Mouse (Mus musculus): ENCODE results near the gene Sult1c1. TPM values are rescaled to one million over a fixed set of nuclear protein-coding genes. Genes with fewer than 3 reads are reported as not detected.
A peak's percentile ranks its signal among the peaks of the same experiment; 100 is the strongest.
"Not testable (repeated sequence)": the region's sequence is repeated elsewhere in the genome, so short reads cannot be mapped to it uniquely, and the experiment has no call there.

Gene Sult1c1
- not detected for polyA plus RNA-seq (2012; fragmentation: generic; extraction: Trizol)

DNA sequence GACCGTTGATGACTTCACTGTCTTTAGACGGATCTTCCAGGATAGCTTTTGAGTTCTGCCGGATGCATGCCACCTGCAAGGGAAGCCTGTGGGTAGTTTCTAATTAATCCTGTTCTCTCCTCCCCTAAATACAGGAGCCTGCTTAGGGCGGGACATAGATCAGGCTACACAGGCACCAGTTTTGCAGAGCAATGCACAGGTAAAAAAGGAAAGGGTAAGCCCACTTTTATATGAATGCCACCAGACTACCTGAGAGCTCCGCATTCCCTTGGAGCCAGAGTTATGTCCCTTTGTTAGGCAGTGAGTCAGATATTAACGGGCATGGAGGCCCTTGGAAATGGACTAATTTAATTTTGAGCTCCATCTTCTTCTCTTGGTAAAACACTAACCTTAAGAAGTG lies at the start of gene Sult1c1:
Gene Sult1c1 (minus strand): TSS at position 101 of the 400 bp plus-strand sequence.
- no peak within 1 kb of the TSS for H3ac ChIP-seq (ENCODE audit: control insufficient read depth, insufficient read length)
- TF ChIP-seq REST (IDR thresholded peaks at IDR 0.05; ENCODE audit: insufficient read depth, insufficient read length), result no peak
- no peak for TF ChIP-seq CEBPB (IDR thresholded peaks at IDR 0.05; ENCODE audit: insufficient read depth, poor library complexity, severe bottlenecking)
- no peak for TF ChIP-seq MYOD1 (IDR thresholded peaks at IDR 0.05; ENCODE audit: control insufficient read depth in 1 of 3, insufficient read length in 2 of 3, low read depth in 2 of 3)
- no peak within 1 kb of the TSS for H3K4me3 ChIP-seq
- no peaks in the 10 kb centered on the region for H3K36me3 ChIP-seq (ENCODE audit: control insufficient read depth, insufficient read depth)
- H3K4me2 ChIP-seq (ENCODE audit: low read depth), result no peak within 1 kb of the TSS
- H3K79me2 ChIP-seq (ENCODE audit: control insufficient read depth, insufficient read depth), result no peaks in the 10 kb centered on the region
- H3K27me3 ChIP-seq (ENCODE audit: control insufficient read depth, insufficient read depth, insufficient read length), result no peaks in the 10 kb centered on the region

DNA sequence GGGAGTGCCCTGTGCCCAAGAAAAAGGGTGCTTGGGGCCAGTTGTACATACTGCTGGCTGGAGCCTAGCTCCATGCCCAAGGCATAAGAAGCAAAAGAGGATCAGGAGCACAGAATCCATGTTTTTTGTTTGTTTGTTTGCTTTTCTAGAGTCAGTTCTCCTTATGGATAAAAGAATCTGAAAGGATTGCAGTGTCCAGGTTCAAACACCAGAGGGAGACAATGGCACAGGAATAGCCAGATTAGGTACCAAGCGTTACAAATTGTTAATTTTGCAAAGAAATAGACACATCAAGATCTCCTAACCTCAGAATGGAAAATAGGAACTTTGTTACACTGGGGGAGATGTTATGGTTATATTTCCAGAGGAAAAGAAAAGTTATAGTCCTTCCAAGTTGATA lies 23.7 kb upstream of the Sult1c1 start:
- Histone ChIP-seq H3K4me3 (no peak overlapping the region), H3K36me3 (ENCODE audit: control insufficient read depth, insufficient read depth) (no peaks in the 10 kb centered on the region), H3K27me3 (ENCODE audit: control insufficient read depth, insufficient read depth, insufficient read length) (no peaks in the 10 kb centered on the region), H3K79me2 (ENCODE audit: control insufficient read depth, insufficient read depth) (no peaks in the 10 kb centered on the region), H3K4me2 (ENCODE audit: low read depth) (no peak overlapping the region), H3ac (ENCODE audit: control insufficient read depth, insufficient read length) (no peak overlapping the region)
- TF ChIP-seq MYOG (IDR thresholded peaks at IDR 0.05; ENCODE audit: control insufficient read depth in 1 of 3, insufficient read depth in 1 of 3, insufficient read length in 2 of 3, low read depth in 2 of 3) (no peak), REST (IDR thresholded peaks at IDR 0.05; ENCODE audit: insufficient read depth, insufficient read length) (no peak), POLR2A (IDR thresholded peaks at IDR 0.05; ENCODE audit: insufficient read length, low read depth) (no peak), MYOD1 (IDR thresholded peaks at IDR 0.05; ENCODE audit: control insufficient read depth in 1 of 3, insufficient read length in 2 of 3, low read depth in 2 of 3) (no peak), SRF (IDR thresholded peaks at IDR 0.05; ENCODE audit: control insufficient read depth, insufficient read length, low read depth) (no peak), TCF12 (IDR thresholded peaks at IDR 0.05; ENCODE audit: insufficient read depth, poor library complexity, severe bottlenecking) (no peak), USF1 (IDR thresholded peaks at IDR 0.05; ENCODE audit: low read depth) (no peak), TCF3 (IDR thresholded peaks at IDR 0.05; ENCODE audit: insufficient read length, low read depth) (no peak), CEBPB (IDR thresholded peaks at IDR 0.05; ENCODE audit: insufficient read depth, poor library complexity, severe bottlenecking) (no peak), POLR2AphosphoS2 (IDR thresholded peaks at IDR 0.05; ENCODE audit: insufficient read length, low read depth) (no peak), MAX (IDR thresholded peaks at IDR 0.05; ENCODE audit: low read depth) (no peak), E2F4 (IDR thresholded peaks at IDR 0.05; ENCODE audit: insufficient read depth) (no peak)

GRCm38 (mm10) chr17:54011196-54011595 lies 20.7 kb upstream of the Sult1c1 start:
- Histone ChIP-seq H3K4me2 (ENCODE audit: low read depth) (no peak overlapping the region), H3K79me2 (ENCODE audit: control insufficient read depth, insufficient read depth) (no peaks in the 10 kb centered on the region), H3ac (ENCODE audit: control insufficient read depth, insufficient read length) (no peak overlapping the region), H3K27me3 (ENCODE audit: control insufficient read depth, insufficient read depth, insufficient read length) (no peaks in the 10 kb centered on the region), H3K36me3 (ENCODE audit: control insufficient read depth, insufficient read depth) (no peaks in the 10 kb centered on the region), H3K4me3 (no peak overlapping the region)
- no peak for TF ChIP-seq MYOD1 (IDR thresholded peaks at IDR 0.05; ENCODE audit: control insufficient read depth in 1 of 3, insufficient read length in 2 of 3, low read depth in 2 of 3)
- no peak for TF ChIP-seq MYOG (IDR thresholded peaks at IDR 0.05; ENCODE audit: control insufficient read depth in 1 of 3, insufficient read depth in 1 of 3, insufficient read length in 2 of 3, low read depth in 2 of 3)
- TF ChIP-seq REST (IDR thresholded peaks at IDR 0.05; ENCODE audit: insufficient read depth, insufficient read length), result no peak
- no peak for TF ChIP-seq USF1 (IDR thresholded peaks at IDR 0.05; ENCODE audit: low read depth)

- not testable (repeated sequence) for H3K36me3 ChIP-seq (ENCODE audit: control insufficient read depth, insufficient read depth); H3K27me3 ChIP-seq (ENCODE audit: control insufficient read depth, insufficient read depth, insufficient read length); H3ac ChIP-seq (ENCODE audit: control insufficient read depth, insufficient read length); H3K4me2 ChIP-seq (ENCODE audit: low read depth); H3K79me2 ChIP-seq (ENCODE audit: control insufficient read depth, insufficient read depth); H3K4me3 ChIP-seq
Observed at GRCm38 (mm10) chr17:54010536-54010935, 20.1 kb upstream of the Sult1c1 start.

DNA sequence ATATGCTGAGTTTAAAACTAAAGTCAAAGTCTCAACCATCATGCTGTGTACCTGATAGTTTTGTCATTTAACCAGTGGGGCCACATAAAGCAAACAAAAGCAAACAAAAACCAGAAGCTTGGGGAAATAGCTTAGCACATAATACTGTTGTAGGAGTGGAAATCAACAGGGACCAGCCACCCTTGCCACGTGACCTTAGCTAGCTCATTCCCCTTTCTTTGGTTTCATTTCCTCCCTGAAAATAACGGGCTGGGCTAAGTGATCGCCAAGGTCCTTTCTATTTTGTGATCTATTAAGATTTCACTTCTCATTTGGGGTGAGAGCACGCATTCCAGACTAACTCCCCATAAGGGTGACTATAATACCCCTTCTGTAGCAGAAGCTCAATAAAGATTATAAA lies 13.0 kb upstream of the Sult1c1 start:
- Histone ChIP-seq H3K79me2 (ENCODE audit: control insufficient read depth, insufficient read depth) (no peaks in the 10 kb centered on the region), H3ac (ENCODE audit: control insufficient read depth, insufficient read length) (no peak overlapping the region), H3K4me2 (ENCODE audit: low read depth) (peak overlapping the region; percentile 60), H3K4me3 (no peak overlapping the region), H3K27me3 (ENCODE audit: control insufficient read depth, insufficient read depth, insufficient read length) (no peaks in the 10 kb centered on the region), H3K36me3 (ENCODE audit: control insufficient read depth, insufficient read depth) (no peaks in the 10 kb centered on the region)
- TF ChIP-seq TCF12 (IDR thresholded peaks at IDR 0.05; ENCODE audit: insufficient read depth, poor library complexity, severe bottlenecking) (no peak), POLR2AphosphoS2 (IDR thresholded peaks at IDR 0.05; ENCODE audit: insufficient read length, low read depth) (no peak), TCF3 (IDR thresholded peaks at IDR 0.05; ENCODE audit: insufficient read length, low read depth) (no peak), MYOD1 (IDR thresholded peaks at IDR 0.05; ENCODE audit: control insufficient read depth in 1 of 3, insufficient read length in 2 of 3, low read depth in 2 of 3) (no peak), MYOG (IDR thresholded peaks at IDR 0.05; ENCODE audit: control insufficient read depth in 1 of 3, insufficient read depth in 1 of 3, insufficient read length in 2 of 3, low read depth in 2 of 3) (no peak), USF1 (IDR thresholded peaks at IDR 0.05; ENCODE audit: low read depth) (peak; percentile 64)

- H3K36me3 ChIP-seq (ENCODE audit: control insufficient read depth, insufficient read depth), result no peaks in the 10 kb centered on the region
- H3K27me3 ChIP-seq (ENCODE audit: control insufficient read depth, insufficient read depth, insufficient read length), result no peaks in the 10 kb centered on the region
- TF ChIP-seq CEBPB (IDR thresholded peaks at IDR 0.05; ENCODE audit: insufficient read depth, poor library complexity, severe bottlenecking) (no peak), POLR2A (IDR thresholded peaks at IDR 0.05; ENCODE audit: insufficient read length, low read depth) (no peak), MYOD1 (IDR thresholded peaks at IDR 0.05; ENCODE audit: control insufficient read depth in 1 of 3, insufficient read length in 2 of 3, low read depth in 2 of 3) (no peak), TCF12 (IDR thresholded peaks at IDR 0.05; ENCODE audit: insufficient read depth, poor library complexity, severe bottlenecking) (no peak), REST (IDR thresholded peaks at IDR 0.05; ENCODE audit: insufficient read depth, insufficient read length) (no peak), MYOG (IDR thresholded peaks at IDR 0.05; ENCODE audit: control insufficient read depth in 1 of 3, insufficient read depth in 1 of 3, insufficient read length in 2 of 3, low read depth in 2 of 3) (no peak), SRF (IDR thresholded peaks at IDR 0.05; ENCODE audit: control insufficient read depth, insufficient read length, low read depth) (no peak), POLR2AphosphoS2 (IDR thresholded peaks at IDR 0.05; ENCODE audit: insufficient read length, low read depth) (no peak), USF1 (IDR thresholded peaks at IDR 0.05; ENCODE audit: low read depth) (no peak), MAX (IDR thresholded peaks at IDR 0.05; ENCODE audit: low read depth) (no peak), E2F4 (IDR thresholded peaks at IDR 0.05; ENCODE audit: insufficient read depth) (no peak), TCF3 (IDR thresholded peaks at IDR 0.05; ENCODE audit: insufficient read length, low read depth) (no peak)
- no peak overlapping the region for H3K4me2 ChIP-seq (ENCODE audit: low read depth)
- no peak overlapping the region for H3K4me3 ChIP-seq
- no peak overlapping the region for H3ac ChIP-seq (ENCODE audit: control insufficient read depth, insufficient read length)
- no peaks in the 10 kb centered on the region for H3K79me2 ChIP-seq (ENCODE audit: control insufficient read depth, insufficient read depth)
Observed at GRCm38 (mm10) chr17:53973606-53974005, 16.9 kb downstream of the Sult1c1 start.
